Mouse (Mus musculus) liver, embryonic 15.5 days (tissue): ENCODE measurements around the gene Lrrc26. TPM values are rescaled to one million over a fixed set of nuclear protein-coding genes. Genes with fewer than 3 reads are reported as not detected.

Experiments used
- ATAC-seq: fragments of 200-750 bp; cut with Nextera tagmentation; 2 replicates; pipeline ENCODE4 v1.8.0; 2017; ENCODE audit warnings: moderate number of reproducible peaks, mild to moderate bottlenecking, moderate library complexity; ENCODE audit not compliant: insufficient read depth
- H3K27ac ChIP-seq: fragments of 300-500 bp; sonication (generic); replicated peaks from 2 replicates; pipeline ENCODE4 v1.5.1; 2015; ENCODE audit warnings: mild to moderate bottlenecking, inconsistent platforms
- H3K27me3 ChIP-seq: fragments of 300-500 bp; sonication (generic); 2 replicates; pipeline ENCODE4 v1.6.1; 2015; ENCODE audit warnings: mild to moderate bottlenecking, inconsistent platforms
- H3K36me3 ChIP-seq: fragments of 300-500 bp; sonication (generic); replicated peaks from 2 replicates; pipeline ENCODE4 v1.6.1; 2015; ENCODE audit warnings: moderate library complexity, mild to moderate bottlenecking, inconsistent platforms
- H3K4me1 ChIP-seq: fragments of 300-500 bp; sonication (generic); replicated peaks from 2 replicates; pipeline ENCODE4 v1.6.1; 2015; ENCODE audit warnings: inconsistent platforms
- H3K4me2 ChIP-seq: fragments of 300-500 bp; sonication (generic); 2 replicates; pipeline ENCODE4 v1.6.1; 2015; ENCODE audit warnings: moderate library complexity, mild to moderate bottlenecking, inconsistent platforms
- H3K4me3 ChIP-seq: fragments of 300-500 bp; sonication (generic); replicated peaks from 2 replicates; pipeline ENCODE4 v1.5.1; 2015; ENCODE audit warnings: mild to moderate bottlenecking, inconsistent platforms
- H3K9ac ChIP-seq: fragments of 300-500 bp; sonication (generic); 2 replicates; pipeline ENCODE4 v1.6.1; 2015; ENCODE audit warnings: moderate library complexity, mild to moderate bottlenecking, inconsistent platforms
- H3K9me3 ChIP-seq: fragments of 300-500 bp; sonication (generic); replicated peaks from 2 replicates; pipeline ENCODE4 v1.6.1; 2016; ENCODE audit warnings: inconsistent platforms
- WGBS: fragments of 180-500 bp; shearing (Covaris S2); methylation state at CpG from one replicate; pipeline ENCODE4 v1.1.7; 2015; ENCODE audit warnings: mixed read lengths; ENCODE audit not compliant: insufficient replicate concordance; 5-methylcytosine and 5-hydroxymethylcytosine counted together
- polyA plus RNA-seq: library from polyadenylated mRNA; unstranded; fragments of >200 nt; fragmentation: Nextera tagmentation; extraction: Ambion mirVana; gene quantifications from 2 replicates; pipeline ENCODE4 v1.2.1, GENCODE M21; 2015

The Lrrc26 gene
- polyA plus RNA-seq, result not detected in 2 replicates

DNA sequence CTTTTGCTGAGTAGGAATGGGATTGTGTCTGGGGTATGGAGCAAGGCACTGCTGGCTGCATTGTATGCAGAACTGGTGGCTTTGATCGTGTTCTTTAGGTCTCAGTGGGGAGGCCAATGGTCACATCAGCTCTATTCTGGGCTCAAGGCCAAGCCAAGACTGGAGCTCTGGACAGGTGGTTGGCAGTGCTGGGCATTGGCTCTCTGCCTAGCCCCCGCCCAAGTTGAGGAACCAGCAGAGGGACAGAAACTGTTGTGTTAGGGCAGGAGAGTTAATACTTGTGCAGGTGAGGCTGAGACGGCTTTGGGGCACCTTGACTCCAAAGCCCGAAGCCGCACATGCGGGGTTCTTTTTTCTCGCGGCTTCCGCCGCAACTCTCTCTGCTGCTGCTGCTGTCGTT is at the start of gene Lrrc26:
Gene Lrrc26 (plus strand): TSS at position 265 of the 400 bp plus-strand sequence.
- Histone ChIP-seq H3K9me3 (no peaks in the 10 kb centered on the region), H3K27me3 (peaks cover 69% of the 10 kb centered on the region), H3K4me3 (no peak within 1 kb of the TSS), H3K9ac (no peak within 1 kb of the TSS), H3K36me3 (peaks cover 13% of the 10 kb centered on the region), H3K27ac (no peak within 1 kb of the TSS), H3K4me1 (peaks cover 25% of the 10 kb centered on the region), H3K4me2 (no peak within 1 kb of the TSS)
- 13% methylated on average over 11 of the region's 11 CpGs for WGBS
- ATAC-seq, result no peak

DNA sequence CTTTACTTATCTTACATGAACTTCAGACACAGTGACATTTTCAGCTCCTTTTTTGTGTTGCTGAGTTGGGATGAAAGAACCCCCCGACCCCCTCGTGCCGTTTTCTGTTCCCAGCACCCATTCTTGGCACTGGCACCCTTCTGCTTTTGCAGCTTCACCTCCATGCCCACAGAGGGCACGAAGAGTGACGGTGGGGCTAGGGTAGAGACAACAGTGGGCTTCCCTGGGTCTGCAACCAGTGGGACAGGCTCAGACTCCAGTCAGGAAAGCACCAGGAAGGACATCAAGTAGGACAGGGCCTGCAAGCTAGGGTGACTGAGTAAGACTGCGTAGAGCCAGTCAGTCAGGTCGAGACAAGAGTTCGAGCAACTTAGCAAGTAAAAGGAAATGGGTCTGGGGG is 49.4 kb upstream of the Lrrc26 start:
- peaks cover 30% of the 10 kb centered on the region for H3K4me1 ChIP-seq
- no peak overlapping the region for H3K27ac ChIP-seq
- H3K27me3 ChIP-seq, result peaks cover 57% of the 10 kb centered on the region
- no peak for ATAC-seq
- no peaks in the 10 kb centered on the region for H3K9me3 ChIP-seq
- H3K4me3 ChIP-seq, result peak overlapping the region; percentile 54; the same call in 1 of the 2 replicates
- H3K4me2 ChIP-seq, result peak overlapping the region; percentile 79
- 48% methylated on average over 8 of the region's 8 CpGs for WGBS
- no peak overlapping the region for H3K9ac ChIP-seq
- H3K36me3 ChIP-seq, result no peaks in the 10 kb centered on the region

DNA sequence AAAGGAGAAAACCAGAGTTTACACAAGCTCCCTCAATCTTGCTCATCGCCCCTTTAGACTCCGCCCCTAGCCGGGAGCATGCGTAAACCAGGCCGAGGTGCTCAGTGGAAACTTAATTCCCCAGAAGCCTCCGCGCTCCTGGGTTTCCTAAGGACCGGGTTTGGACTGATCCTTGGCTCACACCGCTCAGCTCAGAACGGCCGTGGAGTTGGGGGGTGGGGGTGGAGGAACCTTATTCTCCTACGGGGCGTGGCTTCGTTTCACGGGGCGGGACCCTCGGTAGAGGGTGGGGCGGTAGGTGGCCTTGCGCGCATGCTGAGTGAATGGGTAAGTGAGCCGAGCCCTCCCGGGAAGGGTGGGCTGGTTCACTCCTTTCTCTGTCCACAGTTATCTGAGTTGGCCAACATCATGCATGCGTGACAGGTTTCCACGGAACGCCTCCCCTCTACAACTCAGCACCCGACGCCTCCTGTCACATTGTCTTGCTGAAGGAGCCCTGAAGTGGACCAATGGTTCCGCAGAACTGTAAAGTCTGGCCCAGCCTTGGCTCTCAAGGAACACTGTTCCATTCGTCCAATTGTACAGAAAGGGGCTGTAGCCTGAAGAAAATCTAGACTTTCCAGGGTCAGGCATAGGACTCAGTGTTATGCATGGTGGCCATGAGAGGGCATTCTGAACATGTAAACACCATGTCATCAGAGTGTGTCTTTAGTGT is 48.8 kb upstream of the Lrrc26 start:
- Histone ChIP-seq H3K4me3 (peak overlapping the region; percentile 54), H3K4me2 (peak overlapping the region; percentile 79), H3K27me3 (peaks cover 56% of the 10 kb centered on the region), H3K27ac (no peak overlapping the region), H3K4me1 (peaks cover 30% of the 10 kb centered on the region), H3K9me3 (no peaks in the 10 kb centered on the region), H3K36me3 (no peaks in the 10 kb centered on the region), H3K9ac (no peak overlapping the region)
- WGBS, result 1% methylated on average over 29 of the region's 29 CpGs
- peak; percentile 56 for ATAC-seq

DNA sequence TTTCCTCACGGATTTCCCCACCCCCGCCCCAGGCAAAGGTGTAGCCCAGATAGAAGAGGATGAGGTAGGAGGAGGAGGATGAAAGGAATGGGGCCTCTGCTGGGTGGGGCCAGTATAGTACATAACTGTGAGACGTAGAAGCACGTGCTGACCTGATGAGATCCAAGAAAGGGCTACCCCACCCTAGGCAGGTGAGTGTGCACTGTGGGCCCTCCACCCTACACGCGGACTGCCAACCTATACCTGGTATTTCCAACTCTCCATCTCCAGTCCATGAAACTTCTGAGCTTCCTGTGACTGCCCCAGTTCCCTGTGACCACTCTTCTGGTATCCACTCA is 48.3 kb upstream of the Lrrc26 start:
- no peaks in the 10 kb centered on the region for H3K9me3 ChIP-seq
- peaks cover 29% of the 10 kb centered on the region for H3K4me1 ChIP-seq
- 8% methylated on average over 6 of the region's 6 CpGs for WGBS
- H3K4me2 ChIP-seq, result peak overlapping the region; percentile 79
- H3K4me3 ChIP-seq, result peak overlapping the region; percentile 54
- peaks cover 52% of the 10 kb centered on the region for H3K27me3 ChIP-seq
- H3K27ac ChIP-seq, result no peak overlapping the region
- no peak overlapping the region for H3K9ac ChIP-seq
- H3K36me3 ChIP-seq, result peaks cover 2% of the 10 kb centered on the region; the same call in 1 of the 2 replicates
- no peak for ATAC-seq

DNA sequence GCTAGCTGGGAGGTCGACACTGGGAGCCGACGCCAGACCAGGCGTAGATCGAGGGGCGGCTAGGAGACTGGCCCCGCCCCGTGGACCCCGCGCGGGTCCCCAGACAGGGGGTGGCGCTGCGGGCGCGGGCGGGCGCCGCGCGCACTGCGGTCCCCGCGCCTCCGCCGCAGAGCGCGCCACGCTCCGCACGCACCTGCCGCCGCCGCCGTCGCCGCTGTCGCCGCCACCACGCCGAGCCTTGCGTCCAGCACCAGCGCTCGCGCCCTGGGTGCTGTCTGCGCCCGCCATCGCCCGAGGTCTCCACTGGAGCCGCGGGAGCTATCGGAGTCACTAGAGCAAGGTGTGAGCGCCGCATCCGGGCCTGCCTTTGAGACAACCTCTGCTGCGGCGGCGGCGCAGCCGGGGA is 47.6 kb upstream of the Lrrc26 start, which contains the start of the genes Rnf208 and Cysrt1:
Gene Rnf208 (plus strand): TSS at position 155 of the 406 bp plus-strand sequence.
Gene Cysrt1 (minus strand): TSS at position 352 of the 406 bp plus-strand sequence.
- Histone ChIP-seq H3K27me3 (peaks cover 48% of the 10 kb centered on the region), H3K4me1 (peaks cover 26% of the 10 kb centered on the region), H3K27ac (no peak within 1 kb of the TSS), H3K4me3 (peak within 1 kb of the TSS; percentile 54), H3K36me3 (peaks cover 8% of the 10 kb centered on the region; the same call in 1 of the 2 replicates), H3K9ac (no peak within 1 kb of the TSS), H3K9me3 (no peaks in the 10 kb centered on the region), H3K4me2 (peak within 1 kb of the TSS; percentile 79)
- WGBS, result 0% methylated on average over 51 of the region's 59 CpGs
- no peak for ATAC-seq

DNA sequence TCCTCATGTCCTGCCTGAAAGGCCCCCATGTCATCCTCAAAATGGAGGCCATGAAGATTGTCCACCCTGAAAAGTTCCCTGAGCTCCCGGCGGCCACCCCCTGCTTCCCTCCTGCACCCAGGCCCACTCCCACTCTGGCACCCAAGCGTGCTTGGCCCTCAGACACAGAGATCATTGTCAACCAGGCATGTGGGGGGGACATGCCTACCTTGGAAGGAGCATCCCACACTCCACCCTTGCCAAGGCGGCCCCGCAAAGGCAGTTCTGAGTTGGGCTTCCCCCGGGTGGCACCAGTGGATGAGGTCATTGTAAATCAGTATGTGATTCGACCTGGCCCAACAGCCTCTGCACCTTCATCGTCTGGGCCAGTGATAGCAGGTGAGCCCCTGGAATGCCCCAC is 46.4 kb upstream of the Lrrc26 start:
- Histone ChIP-seq H3K27me3 (peaks cover 46% of the 10 kb centered on the region), H3K36me3 (peaks cover 13% of the 10 kb centered on the region), H3K4me1 (peaks cover 26% of the 10 kb centered on the region), H3K9ac (no peak overlapping the region), H3K27ac (no peak overlapping the region), H3K9me3 (no peaks in the 10 kb centered on the region), H3K4me3 (no peak overlapping the region), H3K4me2 (no peak overlapping the region)
- no peak for ATAC-seq
- 68% methylated on average over 8 of the region's 8 CpGs for WGBS

DNA sequence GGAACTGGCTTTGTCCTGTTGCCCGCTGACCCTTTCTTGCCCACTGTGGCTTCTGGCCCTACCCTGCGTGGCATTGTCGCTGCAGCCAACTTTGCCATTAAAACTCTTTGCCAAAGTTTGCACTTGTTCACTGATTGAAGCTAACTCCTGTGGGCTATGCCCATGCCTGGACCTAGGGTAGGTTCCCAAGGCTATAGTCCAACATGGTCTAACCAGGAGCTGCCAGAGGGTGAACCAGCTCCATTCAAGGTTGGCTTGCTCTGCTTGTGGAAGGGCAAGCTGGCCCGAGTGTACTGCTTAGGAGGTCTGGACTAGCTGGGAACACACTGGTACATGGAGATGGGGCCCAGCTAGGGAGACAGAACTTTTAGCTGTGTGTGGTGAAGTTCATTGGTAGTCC is 45.6 kb upstream of the Lrrc26 start:
- Histone ChIP-seq H3K4me3 (no peak overlapping the region), H3K27ac (no peak overlapping the region), H3K36me3 (peaks cover 21% of the 10 kb centered on the region), H3K4me2 (no peak overlapping the region), H3K9ac (no peak overlapping the region), H3K9me3 (no peaks in the 10 kb centered on the region), H3K27me3 (peaks cover 42% of the 10 kb centered on the region), H3K4me1 (peaks cover 26% of the 10 kb centered on the region)
- ATAC-seq, result no peak
- 82% methylated on average over 4 of the region's 4 CpGs for WGBS

DNA sequence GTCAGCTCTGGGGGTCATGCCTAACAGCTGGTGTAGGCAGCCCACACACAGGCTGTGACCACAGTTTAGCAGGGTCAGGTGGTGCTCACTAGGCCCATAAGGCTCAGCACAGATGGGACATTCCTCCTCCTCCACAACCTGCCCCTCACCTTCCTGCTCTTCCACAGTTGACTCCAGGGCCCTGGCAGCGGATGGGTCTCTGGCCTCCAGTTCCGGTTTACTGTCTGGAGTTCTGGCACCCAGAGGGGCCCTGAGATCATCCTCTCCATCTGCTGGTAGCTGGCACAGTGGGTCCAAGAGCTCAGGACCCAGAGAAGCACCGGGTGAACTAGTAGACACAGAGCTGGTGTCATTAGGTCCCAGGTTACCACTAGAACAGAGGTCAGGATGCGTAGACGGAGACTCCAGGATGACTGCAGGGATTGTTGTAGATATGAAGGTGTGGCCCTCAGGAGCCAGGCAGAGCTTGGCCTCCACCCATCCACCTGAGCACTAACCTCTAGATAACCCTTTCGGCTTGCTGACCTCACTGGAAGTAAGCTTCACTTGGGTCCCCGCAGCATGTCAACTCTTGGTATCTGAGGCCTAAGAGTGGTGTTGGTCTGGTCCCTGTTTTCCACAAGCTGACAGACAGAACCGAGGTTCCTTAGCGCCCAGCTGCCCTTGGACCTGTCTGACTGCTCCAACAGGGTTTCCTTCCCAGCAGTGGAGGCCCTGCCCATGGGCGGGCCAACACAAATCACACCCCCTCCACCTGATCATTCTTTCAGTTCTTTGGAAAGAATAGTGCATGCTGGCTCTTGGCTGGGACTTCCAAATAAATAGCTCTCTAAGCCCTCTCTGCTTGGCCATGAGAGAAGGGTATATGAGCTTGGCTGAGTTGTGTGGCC is 43.3 kb upstream of the Lrrc26 start, which contains the start of gene AL732309.1:
Gene AL732309.1 (minus strand): TSS at position 681 of the 890 bp plus-strand sequence.
- H3K27ac ChIP-seq, result no peak within 1 kb of the TSS
- no peak for ATAC-seq
- no peaks in the 10 kb centered on the region for H3K9me3 ChIP-seq
- peaks cover 29% of the 10 kb centered on the region for H3K27me3 ChIP-seq
- no peak within 1 kb of the TSS for H3K9ac ChIP-seq
- H3K4me2 ChIP-seq, result no peak within 1 kb of the TSS
- no peak within 1 kb of the TSS for H3K4me3 ChIP-seq
- peaks cover 14% of the 10 kb centered on the region for H3K4me1 ChIP-seq
- peaks cover 44% of the 10 kb centered on the region for H3K36me3 ChIP-seq
- WGBS, result 76% methylated on average over 10 of the region's 10 CpGs

DNA sequence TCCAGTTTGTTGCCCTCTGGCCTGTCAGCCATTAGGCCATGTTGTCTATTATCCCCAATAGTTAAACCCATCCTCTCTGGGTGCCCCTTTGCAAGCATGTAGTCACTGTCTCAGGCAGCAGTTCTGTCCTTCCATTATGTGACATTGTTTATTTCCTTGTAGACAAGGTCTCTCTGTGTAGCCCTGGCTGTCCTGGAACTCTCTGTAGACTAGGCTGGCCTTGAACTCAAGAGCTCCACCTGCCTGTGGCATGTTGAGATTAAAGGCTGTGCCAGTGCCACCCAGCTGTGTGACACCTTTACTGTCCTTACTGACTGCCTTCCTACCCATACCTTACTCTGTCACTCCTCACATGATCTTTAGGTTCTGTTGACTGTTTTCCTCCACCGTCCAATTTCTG is 37.4 kb upstream of the Lrrc26 start:
- Histone ChIP-seq H3K4me1 (peaks cover 25% of the 10 kb centered on the region), H3K4me2 (no peak overlapping the region), H3K36me3 (peaks cover 54% of the 10 kb centered on the region), H3K9me3 (no peaks in the 10 kb centered on the region), H3K27me3 (no peaks in the 10 kb centered on the region), H3K4me3 (no peak overlapping the region), H3K27ac (no peak overlapping the region), H3K9ac (no peak overlapping the region)
- no peak for ATAC-seq
- WGBS, result 74% methylated on average over 1 of the region's 1 CpGs

DNA sequence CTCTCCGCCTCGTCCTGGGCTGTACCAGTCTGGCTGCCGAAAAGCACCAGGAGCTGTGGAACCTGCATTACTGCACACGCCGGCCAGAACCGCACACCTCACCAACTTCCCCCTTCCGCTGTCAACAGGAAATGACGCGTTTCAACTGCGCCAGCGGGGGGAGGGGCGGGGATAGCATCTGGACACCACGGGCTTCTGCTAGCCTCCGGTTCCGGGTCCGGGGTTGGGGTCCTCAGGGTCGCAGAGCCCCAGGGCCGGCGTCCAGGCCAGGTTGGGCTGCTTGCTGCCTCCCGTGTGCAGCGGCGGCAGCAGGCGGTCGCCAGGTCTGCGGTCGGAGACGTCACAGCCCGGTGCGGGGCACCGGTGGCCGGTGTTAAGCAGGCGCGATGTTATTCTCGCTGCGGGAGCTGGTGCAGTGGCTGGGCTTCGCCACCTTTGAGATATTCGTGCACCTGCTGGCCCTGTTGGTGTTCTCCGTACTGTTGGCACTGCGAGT is 34.4 kb upstream of the Lrrc26 start, which contains the start of gene Tmem203:
Gene Tmem203 (plus strand): TSS at position 156 of the 496 bp plus-strand sequence.
- ATAC-seq, result peak; percentile 82
- peak within 1 kb of the TSS; percentile 90 for H3K4me3 ChIP-seq
- WGBS, result 0% methylated on average over 39 of the region's 39 CpGs

More for the DNA sequence above, 34.4 kb upstream of the Lrrc26 start, which contains the start of gene Tmem203:
- peak within 1 kb of the TSS; percentile 93 for H3K4me2 ChIP-seq
- peaks cover 29% of the 10 kb centered on the region for H3K36me3 ChIP-seq
- peak within 1 kb of the TSS; percentile 84 for H3K9ac ChIP-seq
- peaks cover 25% of the 10 kb centered on the region for H3K4me1 ChIP-seq
- peak within 1 kb of the TSS; percentile 83 for H3K27ac ChIP-seq
- H3K27me3 ChIP-seq, result no peaks in the 10 kb centered on the region
- no peaks in the 10 kb centered on the region for H3K9me3 ChIP-seq
